Mouse (Mus musculus): ENCODE results near the gene Lst1. TPM values are rescaled to one million over a fixed set of nuclear protein-coding genes. Genes with fewer than 3 reads are reported as not detected.

Lst1 gene
- polyA plus RNA-seq, 1 experiment from 2014 or later, result 9.5 TPM

DNA sequence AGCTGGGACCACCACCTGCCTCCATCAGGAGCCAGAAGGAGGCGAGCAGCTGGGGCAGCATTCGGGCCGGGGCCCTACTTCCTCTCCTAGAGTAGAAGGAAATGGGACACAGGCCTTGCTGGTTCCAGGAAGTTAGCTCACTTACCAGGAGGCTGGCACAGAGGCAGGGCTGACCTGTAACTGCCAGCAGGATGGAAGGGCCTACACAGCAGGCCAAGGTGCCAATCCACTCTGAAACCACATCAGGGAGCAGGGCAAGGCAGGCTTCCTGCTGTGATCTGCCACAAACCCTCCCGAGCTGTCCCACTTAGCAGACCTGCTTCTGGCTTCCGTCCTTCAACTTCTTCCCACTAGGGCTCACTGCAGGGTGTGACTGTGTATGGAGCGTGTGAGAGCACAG lies 34.1 kb upstream of the Lst1 start:
- no peak for ATAC-seq (ENCODE audit: insufficient number of reproducible peaks, insufficient read depth, low FRiP score, low read depth)
- H3K27ac ChIP-seq (replicated peaks in 1 of 2; ENCODE audit: control insufficient read depth in 1 of 2, insufficient read depth in 1 of 2, low read depth in 2 of 2, low read length in 2 of 2), result peak overlapping the region; percentile 16 to 46; a peak in 2 of 4 replicates
- no peak overlapping the region for H3K4me3 ChIP-seq (ENCODE audit: control insufficient read depth in 1 of 2, insufficient read depth in 1 of 2, low read depth in 1 of 2, low read length in 2 of 2)
- peaks cover 9 to 20% of the 10 kb centered on the region in 2 experiments for H3K4me1 ChIP-seq (ENCODE audit: control insufficient read depth in 2 of 2, insufficient read depth in 2 of 2, low read length in 2 of 2)
- no peaks in the 10 kb centered on the region for H3K27me3 ChIP-seq (ENCODE audit: control insufficient read depth, insufficient read depth, low read length)
- no peak overlapping the region for H3K4me2 ChIP-seq (ENCODE audit: low read length)
- H3K9ac ChIP-seq (ENCODE audit: low read length), result 0 out of 2 replicates have a peak overlapping the region, but pooled peaks have one; percentile 21
- H3K36me3 ChIP-seq (ENCODE audit: control insufficient read depth, insufficient read depth, low read length), result peaks cover 49% of the 10 kb centered on the region
- no peaks in the 10 kb centered on the region for H3K9me3 ChIP-seq (ENCODE audit: control insufficient read depth, low read length)
- 55% methylated on average over 6 of the region's 6 CpGs for WGBS

DNA sequence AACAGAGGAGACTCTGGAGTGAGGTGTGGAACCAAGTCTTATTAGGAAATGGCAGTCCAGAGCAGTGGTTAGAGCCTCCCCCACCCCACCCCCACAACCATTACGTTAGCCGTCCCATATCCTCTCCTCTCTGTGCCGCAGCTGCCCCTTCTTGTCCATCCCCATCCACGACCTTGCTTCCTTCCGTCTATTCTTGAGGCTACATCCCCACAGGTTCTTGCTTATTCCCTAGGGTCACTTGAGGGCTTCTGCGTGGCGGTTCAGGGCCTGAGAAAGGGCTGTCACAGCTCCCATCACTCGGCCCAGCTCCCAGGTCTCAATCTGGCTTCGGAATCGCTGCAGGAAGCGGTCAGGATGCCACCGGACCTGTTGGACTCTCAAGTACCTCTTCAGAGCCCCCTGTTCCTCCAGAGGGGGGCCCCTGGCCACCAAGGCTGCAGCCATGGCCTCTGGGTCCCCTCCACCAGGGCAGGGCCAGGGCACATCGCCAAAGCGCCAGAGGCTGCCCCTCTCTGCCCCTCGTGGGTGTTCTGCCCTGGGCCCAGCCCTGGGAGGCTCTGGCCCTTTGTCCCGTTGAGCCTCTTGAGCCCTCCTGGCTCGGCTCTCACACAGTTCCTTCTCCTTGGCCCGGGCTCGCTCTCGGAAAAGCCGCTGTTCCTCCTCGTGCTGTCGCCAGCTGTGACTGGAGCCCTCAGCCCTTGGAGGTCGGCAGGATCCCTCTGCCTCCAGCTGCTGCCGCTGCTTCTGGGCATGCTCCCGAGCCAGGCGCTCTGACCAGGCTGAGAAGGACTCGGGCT lies 32.1 kb upstream of the Lst1 start, which contains the start of gene Gm16181:
TSS of gene Gm16181 (plus strand) at position 679 of the 797 bp plus-strand sequence.
- WGBS, result 65% methylated on average over 28 of the region's 28 CpGs
- Histone ChIP-seq H3K9ac (ENCODE audit: low read length) (peak within 1 kb of the TSS; percentile 30; the same call in 1 of the 2 replicates), H3K4me1 (ENCODE audit: control insufficient read depth in 2 of 2, insufficient read depth in 2 of 2, low read length in 2 of 2) (peaks cover 9 to 20% of the 10 kb centered on the region in 2 experiments), H3K27me3 (ENCODE audit: control insufficient read depth, insufficient read depth, low read length) (no peaks in the 10 kb centered on the region), H3K36me3 (ENCODE audit: control insufficient read depth, insufficient read depth, low read length) (peaks cover 43% of the 10 kb centered on the region), H3K4me3 (ENCODE audit: control insufficient read depth in 1 of 2, insufficient read depth in 1 of 2, low read depth in 1 of 2, low read length in 2 of 2) (no peak within 1 kb of the TSS), H3K27ac (replicated peaks in 1 of 2; ENCODE audit: control insufficient read depth in 1 of 2, insufficient read depth in 1 of 2, low read depth in 2 of 2, low read length in 2 of 2) (peak within 1 kb of the TSS; percentile 9 to 72; a peak in 2 of 4 replicates), H3K9me3 (ENCODE audit: control insufficient read depth, low read length) (no peaks in the 10 kb centered on the region), H3K4me2 (ENCODE audit: low read length) (no peak within 1 kb of the TSS)
- ATAC-seq (ENCODE audit: insufficient number of reproducible peaks, insufficient read depth, low FRiP score, low read depth), result 0 out of 2 replicates have a peak, but pooled peaks have one; percentile 2

DNA sequence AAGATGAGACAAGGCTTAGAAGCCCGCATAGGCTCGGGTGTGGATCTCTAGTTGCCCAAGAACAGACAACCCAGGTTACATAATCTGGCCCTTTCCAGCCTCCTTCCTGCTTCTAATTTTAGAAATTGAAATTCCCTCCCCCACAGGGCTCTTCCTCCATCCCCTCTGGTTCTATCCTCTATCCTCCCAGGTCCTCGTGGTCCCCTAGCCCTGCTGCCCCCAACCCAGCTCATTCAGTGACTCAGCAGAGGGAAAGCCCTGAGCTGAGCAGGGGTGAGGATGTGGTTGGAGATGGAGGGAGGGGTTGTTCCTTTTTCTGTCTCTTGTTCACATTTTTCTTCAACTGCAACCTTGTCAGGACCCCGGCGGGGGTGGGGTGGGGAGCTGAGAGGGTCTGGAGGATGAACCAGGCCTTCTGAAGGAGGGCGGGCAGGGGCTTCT lies 31.4 kb upstream of the Lst1 start:
- Histone ChIP-seq H3K36me3 (ENCODE audit: control insufficient read depth, insufficient read depth, low read length) (peaks cover 36% of the 10 kb centered on the region), H3K27me3 (ENCODE audit: control insufficient read depth, insufficient read depth, low read length) (no peaks in the 10 kb centered on the region), H3K4me1 (ENCODE audit: control insufficient read depth in 2 of 2, insufficient read depth in 2 of 2, low read length in 2 of 2) (peaks cover 10 to 20% of the 10 kb centered on the region in 2 experiments), H3K27ac (replicated peaks in 1 of 2; ENCODE audit: control insufficient read depth in 1 of 2, insufficient read depth in 1 of 2, low read depth in 2 of 2, low read length in 2 of 2) (peak overlapping the region in 1 of 2 experiments; percentile 72; a peak in 2 of 4 replicates), H3K4me3 (ENCODE audit: control insufficient read depth in 1 of 2, insufficient read depth in 1 of 2, low read depth in 1 of 2, low read length in 2 of 2) (no peak overlapping the region), H3K9ac (ENCODE audit: low read length) (no peak overlapping the region), H3K9me3 (ENCODE audit: control insufficient read depth, low read length) (no peaks in the 10 kb centered on the region), H3K4me2 (ENCODE audit: low read length) (no peak overlapping the region)
- WGBS, result 58% methylated on average over 6 of the region's 6 CpGs
- 0 out of 2 replicates have a peak, but pooled peaks have one; percentile 1 for ATAC-seq (ENCODE audit: insufficient number of reproducible peaks, insufficient read depth, low FRiP score, low read depth)

DNA sequence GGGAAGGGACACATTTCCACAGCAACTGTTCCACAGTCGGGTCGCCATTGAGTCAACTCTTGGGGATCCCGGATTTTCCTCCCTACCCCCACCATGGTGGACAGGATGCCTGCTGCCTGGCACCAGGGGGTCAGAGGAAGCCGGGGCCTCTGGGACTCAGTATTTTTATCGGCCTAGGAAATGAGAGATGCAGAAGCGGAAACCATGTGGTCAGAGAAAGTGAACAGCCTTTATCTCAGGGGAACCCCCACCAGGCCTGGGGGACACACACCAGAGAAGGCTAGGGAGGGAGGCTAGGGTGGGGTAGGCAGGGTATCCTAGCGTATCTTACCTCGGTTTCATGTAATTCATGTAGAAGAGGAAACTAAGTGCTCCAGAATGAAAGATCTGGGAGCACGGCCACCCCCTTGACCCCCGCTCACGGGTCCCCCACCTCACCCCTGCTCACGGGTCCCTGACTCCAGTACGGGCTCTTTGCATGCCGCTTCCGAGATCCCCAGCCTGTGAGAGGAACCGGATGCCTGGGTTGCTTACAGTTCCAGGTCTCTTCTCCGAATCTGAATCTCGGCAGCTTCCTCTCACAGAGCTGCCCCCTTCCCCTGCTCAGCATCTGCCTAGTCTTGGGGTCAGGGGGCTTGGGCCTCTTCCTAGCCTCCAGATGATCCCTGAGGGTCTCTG lies 30.4 kb upstream of the Lst1 start:
- no peak overlapping the region for H3K4me2 ChIP-seq (ENCODE audit: low read length)
- WGBS, result 73% methylated on average over 18 of the region's 18 CpGs
- H3K9ac ChIP-seq (ENCODE audit: low read length), result no peak overlapping the region
- ATAC-seq (ENCODE audit: insufficient number of reproducible peaks, insufficient read depth, low FRiP score, low read depth), result peak; percentile 52; the same call in 1 of the 2 replicates
- peaks cover 12 to 20% of the 10 kb centered on the region in 2 experiments for H3K4me1 ChIP-seq (ENCODE audit: control insufficient read depth in 2 of 2, insufficient read depth in 2 of 2, low read length in 2 of 2)
- peak overlapping the region; percentile 50 to 72 for H3K27ac ChIP-seq (replicated peaks in 1 of 2; ENCODE audit: control insufficient read depth in 1 of 2, insufficient read depth in 1 of 2, low read depth in 2 of 2, low read length in 2 of 2)
- peaks cover 36% of the 10 kb centered on the region for H3K36me3 ChIP-seq (ENCODE audit: control insufficient read depth, insufficient read depth, low read length)
- no peaks in the 10 kb centered on the region for H3K9me3 ChIP-seq (ENCODE audit: control insufficient read depth, low read length)
- no peak overlapping the region for H3K4me3 ChIP-seq (ENCODE audit: control insufficient read depth in 1 of 2, insufficient read depth in 1 of 2, low read depth in 1 of 2, low read length in 2 of 2)
- H3K27me3 ChIP-seq (ENCODE audit: control insufficient read depth, insufficient read depth, low read length), result no peaks in the 10 kb centered on the region

DNA sequence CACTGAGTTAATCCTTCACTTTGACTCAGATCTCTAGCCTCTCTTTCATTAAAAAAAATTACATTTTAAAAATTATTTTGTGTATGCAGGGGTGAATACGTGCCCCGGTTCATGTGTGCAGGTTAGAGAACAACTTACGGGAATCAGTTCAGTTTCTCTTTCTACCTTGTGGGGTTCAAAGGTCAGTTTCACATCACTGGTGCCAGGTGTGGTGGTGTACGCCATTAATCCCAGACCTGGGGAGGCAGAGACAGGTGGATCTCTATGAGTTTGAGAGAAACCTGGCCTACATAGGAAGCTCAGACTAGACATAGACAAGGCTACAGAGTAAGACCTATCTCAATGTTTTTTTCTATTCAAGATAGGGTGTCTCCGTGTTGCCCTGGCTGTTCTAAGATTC lies 24.8 kb upstream of the Lst1 start:
- ATAC-seq (ENCODE audit: insufficient number of reproducible peaks, insufficient read depth, low FRiP score, low read depth), result no peak
- Histone ChIP-seq H3K27ac (replicated peaks in 1 of 2; ENCODE audit: control insufficient read depth in 1 of 2, insufficient read depth in 1 of 2, low read depth in 2 of 2, low read length in 2 of 2) (no peak overlapping the region), H3K9me3 (ENCODE audit: control insufficient read depth, low read length) (no peaks in the 10 kb centered on the region), H3K36me3 (ENCODE audit: control insufficient read depth, insufficient read depth, low read length) (no peaks in the 10 kb centered on the region), H3K27me3 (ENCODE audit: control insufficient read depth, insufficient read depth, low read length) (no peaks in the 10 kb centered on the region), H3K4me1 (ENCODE audit: control insufficient read depth in 2 of 2, insufficient read depth in 2 of 2, low read length in 2 of 2) (peaks cover under 1 to 4% of the 10 kb centered on the region in 2 experiments; a peak in 1 of 4 replicates), H3K4me3 (ENCODE audit: control insufficient read depth in 1 of 2, insufficient read depth in 1 of 2, low read depth in 1 of 2, low read length in 2 of 2) (no peak overlapping the region), H3K4me2 (ENCODE audit: low read length) (no peak overlapping the region), H3K9ac (ENCODE audit: low read length) (no peak overlapping the region)
- 90% methylated on average over 5 of the region's 5 CpGs for WGBS

DNA sequence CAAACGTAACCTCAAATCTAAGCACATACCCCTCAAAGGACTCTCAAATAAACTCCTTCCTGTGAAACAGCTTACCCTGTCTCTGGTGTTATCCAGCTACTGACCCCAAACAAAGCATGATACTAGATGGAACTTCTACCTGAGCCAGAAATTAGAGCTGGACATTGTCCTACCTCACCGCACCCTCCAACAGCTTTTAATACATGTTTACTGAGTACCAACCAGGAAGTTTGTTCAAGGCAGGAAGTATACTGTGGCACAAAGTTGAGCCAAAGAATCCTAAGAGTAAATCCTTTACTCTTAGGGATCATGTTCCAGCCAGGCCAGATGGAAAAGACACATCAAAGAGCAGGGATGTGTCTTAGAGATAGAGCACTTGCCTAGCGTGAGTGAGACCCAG lies 22.4 kb upstream of the Lst1 start:
- Histone ChIP-seq H3K36me3 (ENCODE audit: control insufficient read depth, insufficient read depth, low read length) (no peaks in the 10 kb centered on the region), H3K9ac (ENCODE audit: low read length) (no peak overlapping the region), H3K4me2 (ENCODE audit: low read length) (no peak overlapping the region), H3K27me3 (ENCODE audit: control insufficient read depth, insufficient read depth, low read length) (0 out of 2 replicates have a peak, but pooled peaks cover 3% of the 10 kb centered on the region), H3K4me3 (ENCODE audit: control insufficient read depth in 1 of 2, insufficient read depth in 1 of 2, low read depth in 1 of 2, low read length in 2 of 2) (no peak overlapping the region), H3K9me3 (ENCODE audit: control insufficient read depth, low read length) (no peaks in the 10 kb centered on the region), H3K4me1 (ENCODE audit: control insufficient read depth in 2 of 2, insufficient read depth in 2 of 2, low read length in 2 of 2) (peaks cover 0 to 3% of the 10 kb centered on the region in 2 experiments; a peak in 1 of 4 replicates), H3K27ac (replicated peaks in 1 of 2; ENCODE audit: control insufficient read depth in 1 of 2, insufficient read depth in 1 of 2, low read depth in 2 of 2, low read length in 2 of 2) (no peak overlapping the region)
- 64% methylated on average over 3 of the region's 3 CpGs for WGBS
- ATAC-seq (ENCODE audit: insufficient number of reproducible peaks, insufficient read depth, low FRiP score, low read depth), result no peak

DNA sequence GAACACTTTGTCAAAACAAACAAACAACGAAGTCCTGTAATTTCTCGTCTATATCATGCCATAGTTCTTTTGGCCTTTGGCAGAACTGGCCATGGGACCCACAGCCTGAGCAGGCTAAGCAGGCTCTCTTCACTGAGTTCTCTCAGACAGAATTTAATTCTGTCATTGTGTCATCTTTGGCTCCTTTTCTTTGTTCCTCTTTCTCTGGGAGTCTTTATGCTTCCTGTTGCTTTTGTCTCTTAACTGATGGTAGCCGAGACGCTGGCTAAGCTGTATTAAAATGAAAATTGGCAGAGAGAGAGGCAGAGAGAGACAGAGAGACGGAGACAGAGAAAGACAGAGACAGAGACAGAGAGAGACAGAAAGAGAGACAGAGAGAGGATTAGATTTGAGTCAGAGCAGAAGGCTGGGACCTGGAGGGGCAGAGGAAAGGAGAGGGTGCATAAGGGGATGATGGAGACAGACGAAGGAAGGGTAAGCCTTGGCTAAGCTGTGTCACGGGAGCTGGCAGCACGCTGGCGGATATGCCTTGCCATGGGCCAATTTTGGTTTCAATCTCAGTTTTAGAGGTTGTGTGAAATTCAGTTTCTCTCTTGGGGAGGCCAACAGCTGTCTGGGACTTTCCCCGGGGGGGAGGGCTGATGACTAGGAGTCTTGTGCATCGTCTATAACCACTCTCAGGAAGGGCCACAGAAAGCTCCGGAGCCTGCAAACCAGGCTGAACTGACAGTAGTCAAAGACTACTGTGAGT lies 21.7 kb upstream of the Lst1 start:
- Histone ChIP-seq H3K27ac (replicated peaks in 1 of 2; ENCODE audit: control insufficient read depth in 1 of 2, insufficient read depth in 1 of 2, low read depth in 2 of 2, low read length in 2 of 2) (no peak overlapping the region), H3K4me3 (ENCODE audit: control insufficient read depth in 1 of 2, insufficient read depth in 1 of 2, low read depth in 1 of 2, low read length in 2 of 2) (no peak overlapping the region), H3K27me3 (ENCODE audit: control insufficient read depth, insufficient read depth, low read length) (peaks cover 8% of the 10 kb centered on the region), H3K9ac (ENCODE audit: low read length) (no peak overlapping the region), H3K9me3 (ENCODE audit: control insufficient read depth, low read length) (no peaks in the 10 kb centered on the region), H3K4me1 (ENCODE audit: control insufficient read depth in 2 of 2, insufficient read depth in 2 of 2, low read length in 2 of 2) (peaks cover 0 to 3% of the 10 kb centered on the region in 2 experiments; a peak in 1 of 4 replicates), H3K36me3 (ENCODE audit: control insufficient read depth, insufficient read depth, low read length) (no peaks in the 10 kb centered on the region), H3K4me2 (ENCODE audit: low read length) (no peak overlapping the region)
- no peak for ATAC-seq (ENCODE audit: insufficient number of reproducible peaks, insufficient read depth, low FRiP score, low read depth)
- WGBS, result 70% methylated on average over 12 of the region's 12 CpGs
